ENCODE assay signal across 29 mouse cellular contexts in genomic region chr1:21780746-21781145, GRCm38 (mm10).
DNase-seq lines count a peak whose midpoint lies in the region; ATAC-seq lines count a peak whose summit lies in the region.
"Had no signal": no experiment of that assay in that cellular context is flagged by ENCODE, and none has a peak within 500 bp of the region (broad histone marks: within the 10 kb centered on the region; RNA-seq: fewer than 3 reads in every experiment).

No protein-coding gene starts in this region.

- 86% methylated on average over 5 of the region's 5 CpGs for WGBS in forebrain, embryonic 10.5 days
- WGBS in heart, embryonic 10.5 days: 72% methylated on average over 5 of the region's 5 CpGs

- no peaks in the 10 kb centered on the region for H3K4me1 ChIP-seq in forebrain, embryonic 10.5 days
- H3K4me1 ChIP-seq in heart, embryonic 10.5 days: no peaks in the 10 kb centered on the region
- H3K4me1 ChIP-seq: embryonic facial prominence, embryonic 12.5 days; embryonic facial prominence, embryonic 15.5 days; forebrain, embryonic 12.5 days; forebrain, embryonic 15.5 days; heart, embryonic 12.5 days; heart, embryonic 15.5 days; hindbrain, embryonic 10.5 days; hindbrain, embryonic 13.5 days had no signal

- no peak for DNase-seq in frontal cortex, adult 2 months (ENCODE audit: extremely low spot score in 1 of 2, low spot score in 1 of 2)
- DNase-seq in CD4-positive, CD25-positive, alpha-beta regulatory T cell, adult 2 months (ENCODE audit: low read depth, low spot score): peak; percentile 17
- DNase-seq in brain, adult 2 months (ENCODE audit: low read depth, low spot score): peak; percentile 20
- peak; percentile 35 for DNase-seq in naive thymus-derived CD4-positive, alpha-beta T cell, adult 2 months (ENCODE audit: low read depth)
- DNase-seq in forebrain, embryonic 10.5 days (ENCODE audit: extremely low spot score, low spot score): no peak
- no peak for DNase-seq in ovary, postnatal 14 days (ENCODE audit: low spot score)
- no peak for DNase-seq in heart, embryonic 10.5 days (ENCODE audit: low spot score)
- DNase-seq: adrenal gland, adult 8-10 months; adrenal gland, postnatal 25 days; cerebellum, adult 18-20 months; cerebellum, adult 9-10 months; cerebellum, postnatal 14 days; gastrocnemius, adult 2 months; gastrocnemius, postnatal 14 days; heart, adult 11 months; heart, postnatal 10 days; heart, postnatal 36 days had no signal

- H3K4me3 ChIP-seq in forebrain, embryonic 10.5 days: no peak overlapping the region
- H3K4me3 ChIP-seq in heart, embryonic 10.5 days: no peak overlapping the region
- H3K4me3 ChIP-seq: embryonic facial prominence, embryonic 12.5 days; embryonic facial prominence, embryonic 15.5 days; forebrain, embryonic 12.5 days; forebrain, embryonic 15.5 days; gastrocnemius, adult 2 months; heart, embryonic 12.5 days; heart, embryonic 15.5 days; hindbrain, embryonic 10.5 days; hindbrain, embryonic 13.5 days had no signal

- H3K36me3 ChIP-seq in forebrain, embryonic 10.5 days (replicated peaks): no peaks in the 10 kb centered on the region
- no peaks in the 10 kb centered on the region for H3K36me3 ChIP-seq in heart, embryonic 10.5 days
- H3K36me3 ChIP-seq: embryonic facial prominence, embryonic 12.5 days; embryonic facial prominence, embryonic 15.5 days; forebrain, embryonic 12.5 days; forebrain, embryonic 15.5 days; heart, embryonic 12.5 days; heart, embryonic 15.5 days; hindbrain, embryonic 10.5 days; hindbrain, embryonic 13.5 days had no signal

- H3K27ac ChIP-seq in forebrain, embryonic 10.5 days: no peak overlapping the region
- H3K27ac ChIP-seq in heart, embryonic 10.5 days: no peak overlapping the region
- H3K27ac ChIP-seq: embryonic facial prominence, embryonic 12.5 days; embryonic facial prominence, embryonic 15.5 days; forebrain, embryonic 12.5 days; forebrain, embryonic 15.5 days; gastrocnemius, adult 2 months; heart, embryonic 15.5 days; hindbrain, embryonic 10.5 days; hindbrain, embryonic 13.5 days had no signal

- H3K27me3 ChIP-seq in forebrain, embryonic 10.5 days (ENCODE audit: poor library complexity, severe bottlenecking): no peaks in the 10 kb centered on the region
- no peaks in the 10 kb centered on the region for H3K27me3 ChIP-seq in heart, embryonic 10.5 days (ENCODE audit: insufficient read depth, poor library complexity, severe bottlenecking)
- H3K27me3 ChIP-seq: embryonic facial prominence, embryonic 12.5 days; embryonic facial prominence, embryonic 15.5 days; forebrain, embryonic 12.5 days; forebrain, embryonic 15.5 days; heart, embryonic 12.5 days; heart, embryonic 15.5 days; hindbrain, embryonic 13.5 days had no signal

- 0 out of 2 replicates have a peak, but pooled peaks have one; percentile 27 for ATAC-seq in frontal cortex, adult (ENCODE audit: low TSS enrichment)
- ATAC-seq: activated CD4-positive, CD25-positive, alpha-beta regulatory T cell, adult 4 months; forebrain, embryonic 15.5 days; hindbrain, embryonic 16.5 days; intestine, postnatal 0 days had no signal

- no peaks in the 10 kb centered on the region for H3K9me3 ChIP-seq in forebrain, embryonic 10.5 days
- no peaks in the 10 kb centered on the region for H3K9me3 ChIP-seq in heart, embryonic 10.5 days
- H3K9me3 ChIP-seq: embryonic facial prominence, embryonic 12.5 days; embryonic facial prominence, embryonic 15.5 days; forebrain, embryonic 12.5 days; forebrain, embryonic 15.5 days; heart, embryonic 12.5 days; heart, embryonic 15.5 days; hindbrain, embryonic 10.5 days; hindbrain, embryonic 13.5 days had no signal

Comparison
In these comparisons a context has a peak if more than half of its experiments do, and no peak if none do; other contexts are left out.
1. DNase-seq: peak in CD4-positive, CD25-positive, alpha-beta regulatory T cell, adult 2 months (single experiment), brain, adult 2 months (single experiment) and naive thymus-derived CD4-positive, alpha-beta T cell, adult 2 months (single experiment); none in frontal cortex, adult 2 months (0 of 2), forebrain, embryonic 10.5 days (single experiment), ovary, postnatal 14 days (single experiment) and heart, embryonic 10.5 days (single experiment).